Mouse (Mus musculus): Measurements from ENCODE around the gene Hpn. TPM values are rescaled to one million over a fixed set of nuclear protein-coding genes. Genes with fewer than 3 reads are reported as not detected.

Hpn gene
- polyA plus RNA-seq, 1 experiment from 2014 or later: not detected

GRCm38 (mm10) chr7:31073546-31073945 is 41.5 kb downstream of the Hpn start:
- Histone ChIP-seq H3K4me3 (no peak overlapping the region), H3K4me2 (no peak overlapping the region), H3K9me3 (replicated peaks) (no peaks in the 10 kb centered on the region), H3K9ac (no peak overlapping the region), H3K27me3 (no peaks in the 10 kb centered on the region), H3K4me1 (0 out of 2 replicates have a peak, but pooled peaks cover 3% of the 10 kb centered on the region), H3K36me3 (ENCODE audit: poor library complexity, severe bottlenecking) (no peaks in the 10 kb centered on the region), H3K27ac (no peak overlapping the region)
- no peak for ATAC-seq

DNA sequence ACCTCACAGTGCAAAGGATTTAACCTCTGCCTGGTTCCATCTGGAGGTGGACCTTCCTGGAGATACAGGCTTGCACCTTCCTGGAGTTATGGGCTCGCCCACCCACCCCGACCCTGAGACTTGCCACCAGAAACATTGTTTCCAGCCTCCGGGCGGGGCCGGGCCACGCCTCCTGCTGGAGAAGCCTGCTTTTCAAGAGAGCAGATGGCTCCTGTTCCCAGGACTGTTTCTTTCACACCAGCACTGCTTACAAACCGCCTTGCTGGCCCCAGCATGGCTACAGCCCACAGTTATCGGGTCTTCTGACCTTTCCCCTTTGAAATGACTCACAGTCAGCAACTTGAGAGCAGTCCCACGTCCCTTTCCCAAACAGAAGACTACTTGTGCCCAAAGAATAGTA is 42.8 kb downstream of the Hpn start:
- no peaks in the 10 kb centered on the region for H3K27me3 ChIP-seq
- H3K27ac ChIP-seq: no peak overlapping the region
- H3K36me3 ChIP-seq (ENCODE audit: poor library complexity, severe bottlenecking): no peaks in the 10 kb centered on the region
- ATAC-seq: no peak
- no peak overlapping the region for H3K9ac ChIP-seq
- 0 out of 2 replicates have a peak, but pooled peaks cover 3% of the 10 kb centered on the region for H3K4me1 ChIP-seq
- no peak overlapping the region for H3K4me2 ChIP-seq
- no peaks in the 10 kb centered on the region for H3K9me3 ChIP-seq (replicated peaks)
- H3K4me3 ChIP-seq: no peak overlapping the region
- 64% methylated on average over 9 of the region's 9 CpGs for WGBS

GRCm38 (mm10) chr7:31070324-31070723 is 44.8 kb downstream of the Hpn start:
- Histone ChIP-seq H3K9me3 (replicated peaks) (no peaks in the 10 kb centered on the region), H3K27me3 (no peaks in the 10 kb centered on the region), H3K36me3 (ENCODE audit: poor library complexity, severe bottlenecking) (no peaks in the 10 kb centered on the region), H3K9ac (no peak overlapping the region), H3K4me1 (0 out of 2 replicates have a peak, but pooled peaks cover 3% of the 10 kb centered on the region), H3K27ac (no peak overlapping the region), H3K4me2 (no peak overlapping the region), H3K4me3 (no peak overlapping the region)
- no peak for ATAC-seq
- WGBS: 78% methylated on average over 6 of the region's 6 CpGs

GRCm38 (mm10) chr7:31069491-31069890 is 45.6 kb downstream of the Hpn start:
- Histone ChIP-seq H3K4me1 (0 out of 2 replicates have a peak, but pooled peaks cover 3% of the 10 kb centered on the region), H3K4me3 (no peak overlapping the region), H3K9ac (no peak overlapping the region), H3K4me2 (no peak overlapping the region), H3K27me3 (no peaks in the 10 kb centered on the region), H3K9me3 (replicated peaks) (no peaks in the 10 kb centered on the region), H3K27ac (no peak overlapping the region), H3K36me3 (ENCODE audit: poor library complexity, severe bottlenecking) (no peaks in the 10 kb centered on the region)
- no peak for ATAC-seq
- WGBS: 85% methylated on average over 14 of the region's 14 CpGs

- no peak overlapping the region for H3K4me3 ChIP-seq
- H3K4me2 ChIP-seq: no peak overlapping the region
- H3K9me3 ChIP-seq (replicated peaks): no peaks in the 10 kb centered on the region
- H3K36me3 ChIP-seq (ENCODE audit: poor library complexity, severe bottlenecking): no peaks in the 10 kb centered on the region
- no peak overlapping the region for H3K27ac ChIP-seq
- 40% methylated on average over 5 of the region's 5 CpGs for WGBS
- H3K4me1 ChIP-seq: 0 out of 2 replicates have a peak, but pooled peaks cover 3% of the 10 kb centered on the region
- H3K27me3 ChIP-seq: no peaks in the 10 kb centered on the region
- no peak for ATAC-seq
- no peak overlapping the region for H3K9ac ChIP-seq
These were observed 47.3 kb downstream of the Hpn start for GRCm38 (mm10) chr7:31067836-31068235.

DNA sequence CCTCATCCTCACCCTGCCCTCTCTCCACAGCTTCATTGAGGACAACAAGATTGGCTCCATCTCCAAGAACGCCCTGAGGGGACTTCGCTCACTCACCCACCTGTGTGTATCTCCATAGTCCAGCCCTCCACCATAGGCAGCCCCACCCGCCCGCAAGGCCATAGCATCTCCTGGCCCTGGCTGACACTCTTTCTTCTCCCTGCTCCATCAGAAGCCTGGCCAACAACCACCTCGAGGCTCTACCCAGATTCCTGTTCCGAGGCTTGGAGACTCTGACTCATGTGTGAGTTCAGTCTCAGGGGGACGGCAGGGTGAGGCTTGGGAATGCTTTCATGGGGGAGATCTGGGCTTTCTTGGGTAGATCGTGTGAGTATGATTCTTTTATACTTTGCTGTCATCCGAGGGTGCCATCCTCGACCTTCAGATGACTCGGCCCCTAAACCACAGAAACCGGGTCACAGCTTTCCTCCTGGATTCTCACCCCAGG is 52.0 kb downstream of the Hpn start:
- H3K36me3 ChIP-seq (ENCODE audit: poor library complexity, severe bottlenecking): no peaks in the 10 kb centered on the region
- no peaks in the 10 kb centered on the region for H3K27me3 ChIP-seq
- H3K4me2 ChIP-seq: no peak overlapping the region
- H3K4me3 ChIP-seq: no peak overlapping the region
- no peak overlapping the region for H3K27ac ChIP-seq
- no peak overlapping the region for H3K9ac ChIP-seq
- ATAC-seq: no peak
- WGBS: 90% methylated on average over 12 of the region's 12 CpGs
- no peaks in the 10 kb centered on the region for H3K4me1 ChIP-seq
- no peaks in the 10 kb centered on the region for H3K9me3 ChIP-seq (replicated peaks)

DNA sequence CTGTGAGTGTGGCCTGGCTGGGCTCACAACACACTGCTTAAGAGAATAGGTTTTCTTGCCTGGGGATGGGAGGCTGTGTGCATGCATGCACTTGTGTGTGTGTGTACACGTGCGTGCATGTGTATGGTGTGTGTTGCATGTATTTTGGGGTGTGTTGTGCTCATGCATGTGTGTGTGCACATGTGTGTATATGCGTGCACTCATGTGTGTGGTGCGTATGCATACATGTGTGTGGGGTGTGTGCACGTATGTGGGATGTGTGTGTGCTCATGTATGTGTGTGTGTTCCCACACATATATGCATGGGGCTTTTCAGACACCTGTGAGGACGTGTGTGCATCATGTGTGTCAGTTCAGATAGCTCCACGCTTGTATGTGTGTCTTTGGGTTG is 54.5 kb downstream of the Hpn start:
- H3K9ac ChIP-seq: no peak overlapping the region
- H3K4me3 ChIP-seq: no peak overlapping the region
- no peak overlapping the region for H3K4me2 ChIP-seq
- H3K4me1 ChIP-seq: no peaks in the 10 kb centered on the region; the same call in 1 of the 2 replicates
- no peaks in the 10 kb centered on the region for H3K27me3 ChIP-seq
- no peaks in the 10 kb centered on the region for H3K9me3 ChIP-seq (replicated peaks)
- H3K36me3 ChIP-seq (ENCODE audit: poor library complexity, severe bottlenecking): no peaks in the 10 kb centered on the region
- no peak overlapping the region for H3K27ac ChIP-seq
- 87% methylated on average over 7 of the region's 7 CpGs for WGBS
- no peak for ATAC-seq

DNA sequence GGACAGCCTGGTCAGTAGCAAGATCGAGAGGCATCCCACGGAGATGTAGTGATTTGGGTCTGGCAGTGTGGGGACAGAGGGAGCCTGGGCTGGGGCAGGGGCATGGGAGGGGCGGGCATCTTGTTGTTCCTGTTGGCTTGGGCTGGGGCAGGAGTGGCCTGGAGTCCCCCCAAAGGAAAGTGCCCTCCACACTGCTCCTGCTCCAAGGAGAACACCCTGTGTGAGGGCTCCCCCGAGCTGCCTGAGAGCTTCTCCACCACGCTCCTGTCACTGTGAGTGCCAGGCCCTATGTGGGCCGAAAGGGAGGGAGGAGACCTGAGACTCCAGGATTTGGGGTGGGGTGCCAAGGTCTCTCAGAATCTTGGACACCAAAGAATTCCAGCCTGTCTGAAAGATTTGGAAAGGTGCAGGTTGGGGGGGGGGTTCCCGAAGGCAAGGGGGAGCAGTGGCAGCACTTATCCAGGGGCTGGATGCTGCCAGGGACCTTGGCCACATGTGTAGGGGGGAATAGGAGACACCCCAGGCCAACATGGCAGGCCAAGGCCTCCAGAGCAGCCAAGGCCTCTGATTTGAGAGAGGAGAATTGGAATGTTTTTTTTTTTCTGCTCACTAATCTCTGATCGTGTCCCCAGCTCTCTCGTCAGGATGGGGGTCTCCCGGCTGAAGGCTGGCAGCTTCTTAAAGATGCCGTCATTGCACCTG is 55.0 kb downstream of the Hpn start:
- H3K4me3 ChIP-seq: no peak overlapping the region
- no peak overlapping the region for H3K4me2 ChIP-seq
- peaks cover 2% of the 10 kb centered on the region; the same call in 1 of the 2 replicates for H3K27me3 ChIP-seq
- H3K4me1 ChIP-seq: peaks cover 5% of the 10 kb centered on the region
- H3K27ac ChIP-seq: no peak overlapping the region
- no peaks in the 10 kb centered on the region for H3K36me3 ChIP-seq (ENCODE audit: poor library complexity, severe bottlenecking)
- no peaks in the 10 kb centered on the region for H3K9me3 ChIP-seq (replicated peaks)
- WGBS: 68% methylated on average over 11 of the region's 11 CpGs
- no peak overlapping the region for H3K9ac ChIP-seq
- ATAC-seq: no peak

DNA sequence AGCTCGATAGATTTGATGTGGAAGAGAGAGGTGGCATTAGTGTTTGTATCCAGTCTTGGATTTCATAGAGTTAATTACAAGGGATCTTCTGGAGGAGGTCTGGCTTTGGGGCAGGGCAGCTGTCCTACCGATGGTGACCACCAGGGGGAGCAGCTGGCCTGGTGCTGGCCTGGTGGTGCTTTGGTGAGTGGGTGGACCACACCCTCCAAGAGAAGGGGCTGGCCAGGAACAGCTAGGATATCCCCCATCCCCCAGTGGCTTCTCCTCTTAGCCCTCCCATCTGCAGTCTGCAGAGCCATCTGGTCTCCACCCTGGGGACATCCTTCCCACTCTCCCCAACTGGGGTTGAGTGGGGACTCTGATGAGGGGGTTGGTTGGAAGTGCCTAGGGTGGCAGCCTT is 56.0 kb downstream of the Hpn start, which contains the start of gene Lgi4:
Lgi4 (plus strand) TSS at position 235 of the 400 bp plus-strand sequence.
- Histone ChIP-seq H3K9me3 (replicated peaks) (no peaks in the 10 kb centered on the region), H3K4me1 (peaks cover 10% of the 10 kb centered on the region), H3K27ac (no peak within 1 kb of the TSS), H3K27me3 (peaks cover 11% of the 10 kb centered on the region), H3K9ac (no peak within 1 kb of the TSS), H3K4me3 (no peak within 1 kb of the TSS), H3K36me3 (ENCODE audit: poor library complexity, severe bottlenecking) (no peaks in the 10 kb centered on the region), H3K4me2 (no peak within 1 kb of the TSS)
- ATAC-seq: peak; percentile 80; the same call in 1 of the 2 replicates
- WGBS: 2% methylated on average over 2 of the region's 2 CpGs

DNA sequence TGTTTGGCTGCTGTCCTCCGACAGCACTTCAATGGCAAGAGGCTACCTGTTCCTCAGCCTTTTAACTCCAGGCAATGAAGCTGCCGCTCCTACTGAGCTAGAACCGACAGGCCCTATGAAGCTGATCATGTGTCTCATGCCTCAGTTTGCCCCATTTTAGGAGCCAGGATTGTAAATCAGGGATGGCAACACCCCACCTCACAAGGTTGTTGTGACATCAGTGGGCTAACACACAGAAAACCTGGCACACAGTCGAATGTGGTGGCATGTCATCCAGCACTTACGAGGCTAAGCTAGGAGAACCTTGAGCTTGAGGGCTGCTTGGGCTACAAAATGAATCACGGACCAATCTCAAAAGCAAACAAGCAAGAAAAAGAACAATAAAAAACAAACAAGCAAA is 56.9 kb downstream of the Hpn start:
- 84% methylated on average over 6 of the region's 6 CpGs for WGBS
- Histone ChIP-seq H3K27ac (no peak overlapping the region), H3K27me3 (peaks cover 20% of the 10 kb centered on the region), H3K36me3 (ENCODE audit: poor library complexity, severe bottlenecking) (no peaks in the 10 kb centered on the region), H3K9ac (no peak overlapping the region), H3K4me3 (no peak overlapping the region), H3K9me3 (replicated peaks) (no peaks in the 10 kb centered on the region), H3K4me2 (no peak overlapping the region), H3K4me1 (peaks cover 10% of the 10 kb centered on the region)
- no peak for ATAC-seq

DNA sequence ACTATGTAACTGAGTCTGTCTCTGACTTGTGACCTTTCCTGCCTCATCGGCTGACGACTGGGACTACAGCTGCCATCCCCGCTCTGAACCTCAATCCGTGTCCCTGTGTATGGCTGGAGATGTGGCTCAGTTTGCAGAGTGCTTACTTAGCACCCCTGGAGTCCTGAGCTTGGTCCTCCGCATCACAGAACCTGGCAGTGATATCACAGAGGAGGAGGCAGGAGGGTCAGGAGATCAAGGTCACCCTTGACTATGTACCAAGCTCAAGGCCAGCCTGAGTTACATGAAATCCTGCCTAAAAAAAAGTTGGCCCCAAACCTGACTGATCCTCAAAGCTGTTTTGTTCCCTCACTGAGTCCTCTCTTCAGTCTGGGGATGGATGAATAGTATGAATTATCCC is 57.4 kb downstream of the Hpn start:
- H3K4me2 ChIP-seq: no peak overlapping the region
- H3K4me1 ChIP-seq: peaks cover 11% of the 10 kb centered on the region
- no peaks in the 10 kb centered on the region for H3K36me3 ChIP-seq (ENCODE audit: poor library complexity, severe bottlenecking)
- no peaks in the 10 kb centered on the region for H3K9me3 ChIP-seq (replicated peaks)
- H3K4me3 ChIP-seq: no peak overlapping the region
- peaks cover 25% of the 10 kb centered on the region for H3K27me3 ChIP-seq
- ATAC-seq: no peak
- H3K27ac ChIP-seq: no peak overlapping the region
- 75% methylated on average over 5 of the region's 5 CpGs for WGBS
- no peak overlapping the region for H3K9ac ChIP-seq

DNA sequence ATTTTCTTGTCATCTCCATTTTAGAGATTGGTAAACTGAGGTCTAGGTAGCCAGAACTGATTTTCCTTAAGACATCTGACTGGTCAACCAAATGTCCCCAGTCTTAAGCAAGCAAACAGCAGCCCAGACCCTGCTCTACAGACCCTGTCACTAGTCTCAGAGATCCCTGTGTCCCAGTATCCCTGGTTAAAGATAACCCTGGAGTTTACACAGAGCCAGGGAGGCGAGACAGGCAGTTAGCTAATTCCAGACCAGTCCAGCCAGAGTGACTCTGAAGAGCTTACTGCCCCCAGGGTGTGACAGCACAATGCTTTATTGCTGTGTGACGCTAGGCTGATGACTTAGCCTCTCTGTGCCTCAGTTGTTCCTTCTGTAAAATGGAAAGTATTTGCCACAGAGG is 58.0 kb downstream of the Hpn start, which contains the start of gene Fxyd1:
Fxyd1 (minus strand) TSS at position 129 of the 400 bp plus-strand sequence.
- no peak for ATAC-seq
- H3K9me3 ChIP-seq (replicated peaks): no peaks in the 10 kb centered on the region
- no peak within 1 kb of the TSS for H3K4me2 ChIP-seq
- H3K36me3 ChIP-seq (ENCODE audit: poor library complexity, severe bottlenecking): no peaks in the 10 kb centered on the region
- H3K27ac ChIP-seq: no peak within 1 kb of the TSS
- H3K9ac ChIP-seq: no peak within 1 kb of the TSS
- no peak within 1 kb of the TSS for H3K4me3 ChIP-seq
- 73% methylated on average over 2 of the region's 2 CpGs for WGBS
- peaks cover 32% of the 10 kb centered on the region for H3K27me3 ChIP-seq
- H3K4me1 ChIP-seq: peaks cover 17% of the 10 kb centered on the region

DNA sequence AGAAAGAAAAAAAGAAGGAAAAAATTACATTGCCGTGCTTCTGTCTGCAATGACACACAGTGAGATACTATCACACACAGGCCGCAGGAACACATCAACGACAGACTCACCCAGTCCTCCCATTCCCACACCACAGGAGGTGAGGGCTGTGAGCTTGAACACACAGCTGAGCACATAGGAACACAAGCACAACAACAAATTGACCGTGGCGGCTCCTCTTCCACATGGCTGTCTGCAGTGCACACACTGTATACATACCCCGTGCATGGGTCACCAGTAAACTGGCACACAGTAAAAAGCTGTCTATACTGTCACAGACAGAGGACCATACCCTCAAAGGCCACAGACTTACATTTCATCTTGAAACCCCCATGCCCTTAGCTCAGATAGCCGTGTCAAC is 58.6 kb downstream of the Hpn start:
- Histone ChIP-seq H3K4me1 (peaks cover 24% of the 10 kb centered on the region), H3K9ac (no peak overlapping the region), H3K9me3 (replicated peaks) (no peaks in the 10 kb centered on the region), H3K4me3 (no peak overlapping the region), H3K36me3 (ENCODE audit: poor library complexity, severe bottlenecking) (no peaks in the 10 kb centered on the region), H3K27me3 (peaks cover 38% of the 10 kb centered on the region), H3K4me2 (no peak overlapping the region), H3K27ac (no peak overlapping the region)
- WGBS: 79% methylated on average over 7 of the region's 7 CpGs
- no peak for ATAC-seq

All from forebrain, embryonic 13.5 days (tissue).